Mouse (Mus musculus): ENCODE results near the gene Olfr1348.
"Not testable (repeated sequence)": the region's sequence is repeated elsewhere in the genome, so short reads cannot be mapped to it uniquely, and the experiment has no call there.

Gene Olfr1348

GRCm38 (mm10) chr7:6508648-6509047 is at the start of gene Olfr1348:
TSS of gene Olfr1348 (minus strand) at chr7:6508748.
- no peak for DNase-seq (ENCODE audit: low spot score in 2 of 2)

- DNase-seq (ENCODE audit: low spot score in 2 of 2) = no peak
Measured at GRCm38 (mm10) chr7:6526141-6526540, 17.6 kb upstream of the Olfr1348 start.

DNA sequence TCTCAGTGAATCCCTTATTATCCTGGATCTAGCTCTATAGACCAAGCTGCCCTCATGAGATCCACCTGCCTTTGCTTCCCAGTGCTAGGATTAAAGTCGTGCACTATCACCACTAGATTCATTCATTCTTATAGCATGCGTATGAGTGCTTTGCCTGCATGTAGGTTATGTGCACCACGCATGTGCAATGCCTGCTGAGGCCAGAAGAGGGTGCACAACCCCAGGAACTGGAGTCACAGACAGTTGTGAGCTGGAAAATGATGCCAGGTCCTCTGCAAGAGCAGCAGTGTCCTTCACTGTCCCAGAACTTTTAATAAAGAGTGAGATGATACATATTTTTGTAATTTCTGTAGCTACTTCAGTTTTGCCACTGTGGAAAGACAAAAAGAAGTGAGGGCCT is 16.5 kb upstream of the Olfr1348 start:
- DNase-seq (ENCODE audit: low spot score in 2 of 2) = no peak

DNA sequence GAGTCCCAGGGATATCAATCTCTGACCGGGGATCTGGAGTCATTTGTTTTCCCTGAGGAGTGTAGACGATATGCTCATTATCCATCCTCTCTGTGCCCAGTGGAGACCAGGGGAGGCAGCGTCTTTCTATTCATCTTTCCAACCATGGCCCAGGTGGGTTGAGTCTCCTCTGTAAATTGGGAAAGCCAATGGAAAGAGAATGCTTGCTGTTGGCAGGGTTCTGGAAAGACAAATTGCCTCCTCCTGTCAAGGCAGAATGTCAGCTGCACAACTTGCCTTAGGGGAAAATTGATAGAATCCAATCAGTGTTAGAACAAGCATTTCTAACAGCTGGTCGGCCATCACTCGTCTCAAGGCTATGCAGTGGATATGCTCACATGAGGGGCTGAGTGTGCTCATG is 14.3 kb upstream of the Olfr1348 start, which contains the start of gene Olfr1349:
TSS of gene Olfr1349 (minus strand) at position 101 of the 400 bp plus-strand sequence.
- no peak for DNase-seq (ENCODE audit: low spot score in 2 of 2)

DNA sequence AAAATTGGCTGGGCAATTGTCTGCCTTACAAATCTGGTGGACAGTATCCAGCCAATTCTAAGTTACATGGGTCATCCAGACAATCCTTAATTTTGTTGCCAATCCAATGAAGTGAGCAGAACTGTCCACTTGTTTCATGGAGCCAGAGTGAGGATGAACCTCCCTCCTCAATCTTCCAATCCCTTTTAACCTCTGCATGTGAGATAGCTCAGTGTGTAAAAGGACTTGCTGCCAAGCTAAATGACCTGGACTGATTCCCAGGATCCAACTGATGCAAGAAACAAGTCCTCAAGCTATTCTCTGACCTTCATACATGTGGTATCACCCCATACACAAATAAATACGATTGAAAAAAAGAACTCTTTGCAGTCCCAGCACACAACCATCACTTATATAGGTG is 13.1 kb upstream of the Olfr1348 start:
- DNase-seq (ENCODE audit: low spot score in 2 of 2) = no peak

DNA sequence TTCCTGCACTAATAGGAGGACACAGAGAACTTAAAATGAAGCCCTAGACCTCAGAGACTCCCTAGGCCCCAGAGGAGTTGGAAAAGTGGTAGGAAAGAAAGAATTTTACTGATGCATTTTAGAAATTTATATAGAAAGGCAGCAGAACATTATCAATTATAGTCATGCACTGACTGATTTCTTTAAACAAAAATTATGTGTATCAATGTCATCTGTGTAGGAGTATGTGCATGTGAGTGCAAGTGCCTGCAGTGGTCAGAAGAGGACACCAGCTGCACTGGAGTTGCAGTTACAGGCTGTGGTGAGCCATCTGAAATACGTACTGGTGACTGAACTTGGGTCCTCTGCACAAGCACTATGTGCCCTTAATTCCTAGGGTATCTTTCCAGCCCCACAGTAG is 8.9 kb downstream of the Olfr1348 start, which contains the start of gene Olfr1347:
TSS of gene Olfr1347 (minus strand) at position 101 of the 400 bp plus-strand sequence.
- no peak for DNase-seq (ENCODE audit: low spot score in 2 of 2)

DNA sequence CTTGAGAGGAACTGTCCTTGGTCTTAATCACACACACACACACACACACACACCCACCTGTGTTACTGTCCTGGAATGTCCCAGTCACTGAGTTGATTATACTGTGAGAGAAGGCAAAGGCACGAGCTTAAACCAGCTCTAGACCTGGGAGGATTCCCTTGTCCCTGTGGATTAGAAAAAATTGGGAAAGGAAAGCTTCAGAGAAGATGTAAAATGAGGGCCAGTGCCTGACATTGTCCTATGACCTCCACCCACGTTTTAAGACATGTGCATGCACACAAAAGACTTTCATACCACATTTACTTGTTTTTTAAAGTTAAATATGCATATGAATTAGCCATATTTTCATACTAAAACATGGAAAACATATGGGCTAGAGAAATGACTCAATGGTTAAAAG is 21.7 kb downstream of the Olfr1348 start, which contains the start of gene Olfr5:
TSS of gene Olfr5 (minus strand) at position 101 of the 400 bp plus-strand sequence.
- no peak for DNase-seq (ENCODE audit: low spot score in 2 of 2)

DNA sequence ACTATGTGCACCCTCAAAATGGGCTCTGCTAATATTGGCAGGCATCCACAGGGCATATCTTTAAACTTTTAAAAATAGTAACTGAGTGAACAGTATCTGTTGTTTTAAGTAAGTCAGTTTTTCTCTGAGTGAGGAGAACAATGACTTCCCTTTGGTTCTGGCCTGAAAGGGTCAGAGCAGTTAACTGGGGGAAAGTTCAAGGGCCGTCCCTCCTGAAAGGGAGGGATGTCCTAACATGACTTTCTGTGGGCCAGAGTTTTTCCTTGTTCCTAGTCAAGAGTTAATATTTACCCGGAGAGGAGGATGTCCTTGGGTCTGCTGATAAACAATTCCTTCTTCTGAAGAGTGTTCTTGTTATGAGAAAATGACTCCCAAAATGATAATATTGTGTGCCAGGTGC is 30.9 kb downstream of the Olfr1348 start:
- DNase-seq (ENCODE audit: low spot score in 2 of 2) = not testable (repeated sequence)

DNA sequence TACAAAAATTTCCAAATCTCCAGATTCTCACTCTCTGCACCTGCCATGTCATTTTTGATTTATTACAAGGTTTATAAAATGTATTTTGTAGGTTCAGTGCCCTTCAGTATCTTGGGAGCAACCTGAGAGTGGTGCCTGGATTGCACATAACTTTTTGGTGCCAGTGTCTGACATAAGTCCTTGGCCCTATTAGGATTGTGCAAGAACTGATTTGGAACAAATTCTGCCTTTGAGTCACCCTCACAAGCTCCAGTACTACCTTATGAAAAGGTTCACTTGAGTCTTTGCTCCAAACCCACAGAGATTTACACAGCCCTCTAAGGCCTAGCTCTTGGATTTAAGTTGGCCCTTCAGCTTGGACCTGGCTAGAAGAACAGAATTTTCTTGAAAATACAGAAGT is 41.6 kb downstream of the Olfr1348 start, which contains the start of gene Olfr1346:
TSS of gene Olfr1346 (plus strand) at position 151 of the 400 bp plus-strand sequence.
- no peak for DNase-seq (ENCODE audit: low spot score in 2 of 2)

DNA sequence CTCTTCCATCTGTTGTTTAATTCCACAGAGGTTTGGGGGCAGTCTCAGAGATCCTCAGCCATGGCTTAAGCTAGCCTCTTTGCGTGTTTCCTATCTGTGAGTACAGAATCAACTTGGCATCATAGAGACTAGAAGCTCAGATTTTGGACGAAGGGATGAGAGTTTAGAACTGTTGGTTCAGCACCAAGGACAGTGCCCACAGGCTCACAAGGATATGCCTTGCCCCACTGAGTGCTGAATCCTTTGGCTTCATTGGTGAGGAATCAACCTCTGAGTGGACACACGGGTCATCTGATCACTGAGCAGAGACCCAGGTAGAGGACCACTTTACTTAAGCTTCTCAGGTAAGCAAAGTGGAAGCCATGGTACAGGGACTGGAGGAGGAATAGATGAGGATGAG is 52.1 kb downstream of the Olfr1348 start:
- DNase-seq (ENCODE audit: low spot score in 2 of 2) = no peak

- no peak for DNase-seq (ENCODE audit: low spot score in 2 of 2)
Measured at GRCm38 (mm10) chr7:6455868-6456267, 52.7 kb downstream of the Olfr1348 start, which contains the start of gene Olfr1336. TSS of gene Olfr1336 (plus strand) at chr7:6456168.
